8 mouse cellular contexts compared by ENCODE assay signal in the genomic region with DNA sequence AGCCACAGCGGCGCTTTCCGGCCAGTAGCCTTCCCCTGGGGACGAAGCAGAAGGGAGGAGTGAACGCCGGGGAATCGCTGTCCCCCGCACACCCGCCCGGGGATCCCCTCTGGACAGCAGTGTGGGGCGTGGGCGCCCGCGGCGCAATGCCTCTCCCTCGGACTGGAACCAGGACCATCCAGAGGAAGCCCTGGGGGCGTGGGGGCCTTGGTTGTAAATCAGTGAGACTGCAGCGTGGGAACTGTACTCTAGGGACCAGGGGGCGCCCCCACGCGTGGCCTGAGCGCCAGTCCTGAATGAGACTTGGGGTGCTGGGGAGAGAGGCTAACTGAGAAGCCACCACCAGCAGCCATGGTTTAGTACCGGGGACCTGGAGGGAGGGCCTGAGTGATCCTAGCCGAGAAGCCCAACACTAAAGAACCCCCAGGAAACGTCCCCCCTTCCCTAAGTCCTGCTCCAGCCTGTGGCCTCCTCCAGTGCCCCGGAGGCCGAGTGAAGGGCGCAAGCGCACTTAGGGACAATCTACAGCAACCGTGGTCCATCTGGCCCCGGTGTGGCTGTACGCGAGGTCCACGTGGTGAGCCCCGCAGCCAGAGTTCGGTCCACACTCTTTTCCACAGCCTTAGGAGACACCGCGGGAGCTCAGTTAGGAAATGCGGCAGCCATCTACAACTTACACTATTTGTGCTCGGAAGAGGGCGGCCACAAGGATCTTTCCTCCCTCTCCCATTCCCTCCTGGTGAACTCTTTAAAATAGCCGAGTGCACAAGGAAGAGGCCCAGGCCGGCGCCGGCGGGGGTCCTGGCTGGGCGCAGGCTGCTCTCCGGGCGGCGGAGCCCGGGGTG. TPM values are rescaled to one million over a fixed set of nuclear protein-coding genes. Genes with fewer than 3 reads are reported as not detected.
DNase-seq lines count a peak whose midpoint lies in the region; ATAC-seq and TF ChIP-seq lines count a peak whose summit lies in the region.

No protein-coding gene starts in this region.

- peak overlapping the region; percentile 99 for H3K9ac ChIP-seq in forebrain, embryonic 12.5 days

- no peak for ATAC-seq in forebrain, embryonic 12.5 days (ENCODE audit: low FRiP score)
- no peak for ATAC-seq in monocyte, adult 5-6 weeks (replicated peaks; ENCODE audit: insufficient number of reproducible peaks, low FRiP score, low TSS enrichment, poor library complexity, severe bottlenecking)

- intact Hi-C loops in heart, postnatal 14 days (cut with DNase I) = loop anchor here (10.0 kb wide), 1 partner anchor 289 kb away; no protein-coding TSS in a partner anchor
- intact Hi-C loops in left cerebral cortex, postnatal 14 days (cut with DNase I) = loop anchor here (5.0 to 10.0 kb wide), 3 partner anchors 37 to 471 kb away; no protein-coding TSS in a partner anchor

- H3K4me1 ChIP-seq in bone marrow macrophage, adult 2 months (ENCODE audit: control insufficient read depth, insufficient read depth, low read length) = peaks cover 6% of the 10 kb centered on the region; the same call in 1 of the 2 replicates
- peaks cover 47% of the 10 kb centered on the region for H3K4me1 ChIP-seq in forebrain, embryonic 12.5 days
- H3K4me1 ChIP-seq in megakaryocyte, embryonic 14.5 days = peaks cover 41% of the 10 kb centered on the region

- under 1% methylated on average over 51 of the region's 51 CpGs for WGBS in forebrain, embryonic 12.5 days

- TF ChIP-seq POLR2A in bone marrow macrophage, adult 2 months (IDR thresholded peaks at IDR 0.05; ENCODE audit: borderline replicate concordance, low read depth, low read length) = no peak

- peak overlapping the region; percentile 65 for H3K27ac ChIP-seq in bone marrow macrophage, adult 2 months (ENCODE audit: insufficient read depth, low read depth, low read length)
- H3K27ac ChIP-seq in forebrain, embryonic 12.5 days = peak overlapping the region; percentile 100

- peak overlapping the region; percentile 78 for H3K4me3 ChIP-seq in bone marrow macrophage, adult 2 months (ENCODE audit: insufficient read depth, low read length)
- peak overlapping the region; percentile 81 for H3K4me3 ChIP-seq in forebrain, embryonic 12.5 days (replicated peaks)
- peak overlapping the region; percentile 99 for H3K4me3 ChIP-seq in megakaryocyte, embryonic 14.5 days (replicated peaks)

- peak; percentile 23 for DNase-seq in ES-CJ7 (ENCODE audit: low read depth, low spot score)
- peak; percentile 64 to 70 for DNase-seq in heart, postnatal 14 days
- peak; percentile 33 to 38 for DNase-seq in left cerebral cortex, postnatal 14 days (ENCODE audit: low spot score in 2 of 2)
- DNase-seq in skeletal muscle tissue, adult 2 months (ENCODE audit: low read depth, low spot score) = peak; percentile 25

- H3K9me3 ChIP-seq in forebrain, embryonic 12.5 days = no peaks in the 10 kb centered on the region
- no peaks in the 10 kb centered on the region for H3K9me3 ChIP-seq in megakaryocyte, embryonic 14.5 days

- peak overlapping the region; percentile 94 for H3K4me2 ChIP-seq in forebrain, embryonic 12.5 days

- H3K36me3 ChIP-seq in forebrain, embryonic 12.5 days (replicated peaks) = no peaks in the 10 kb centered on the region
- peaks cover 19% of the 10 kb centered on the region for H3K36me3 ChIP-seq in megakaryocyte, embryonic 14.5 days (replicated peaks; ENCODE audit: low read length)

- peaks cover 21% of the 10 kb centered on the region for H3K27me3 ChIP-seq in forebrain, embryonic 12.5 days
- H3K27me3 ChIP-seq in megakaryocyte, embryonic 14.5 days (replicated peaks) = peaks cover 3% of the 10 kb centered on the region

- no peak for TF ChIP-seq CTCF in bone marrow macrophage, adult 2 months (IDR thresholded peaks at IDR 0.05; ENCODE audit: low read depth, low read length)

RNA-seq across cellular contexts. Expression of gene Ptch1, which starts 9.4 kb away (rescaled TPM):
- 1.6 and 2.5 TPM in 2 replicates for polyA plus RNA-seq in bone marrow macrophage, adult 2 months (2012; ENCODE audit: insufficient read depth, insufficient read length, missing spikeins)
- 24.0 and 24.4 TPM in 2 replicates for polyA plus RNA-seq in forebrain, embryonic 12.5 days (2016; fragmentation: Nextera tagmentation; extraction: Ambion mirVana)
- total RNA-seq in heart, postnatal 14 days (2021) = 10 to 100 TPM; 12.0 to 16.1 TPM
- total RNA-seq in left cerebral cortex, postnatal 14 days (2021) = 10 to 100 TPM; 44.6 to 45.2 TPM
- 0.65 and 2.7 TPM in 2 replicates for polyA plus RNA-seq in megakaryocyte, embryonic 14.5 days (2012; ENCODE audit: insufficient read depth, low replicate concordance)
- 1.2 to 9.9 TPM (median 2.8 TPM) in 3 replicates for total RNA-seq in monocyte, adult 5-6 weeks (2017)
